Mouse (Mus musculus): Measurements from ENCODE around the gene Asgr1. TPM values are rescaled to one million over a fixed set of nuclear protein-coding genes. Genes with fewer than 3 reads are reported as not detected.

Asgr1 gene
- total RNA-seq, 2 experiments from 2014 or later: not detected

- no peak for ATAC-seq (replicated peaks; ENCODE audit: poor library complexity, severe bottlenecking)
Measured at GRCm38 (mm10) chr11:70023481-70024150, 30.3 kb upstream of the Asgr1 start.

- ATAC-seq (replicated peaks; ENCODE audit: poor library complexity, severe bottlenecking): no peak
Measured at GRCm38 (mm10) chr11:70024151-70024514, 29.8 kb upstream of the Asgr1 start.

GRCm38 (mm10) chr11:70026689-70027088 lies 27.2 kb upstream of the Asgr1 start:
- ATAC-seq (replicated peaks; ENCODE audit: poor library complexity, severe bottlenecking): no peak

- ATAC-seq (replicated peaks; ENCODE audit: poor library complexity, severe bottlenecking): no peak
Measured at GRCm38 (mm10) chr11:70027397-70027796, 26.5 kb upstream of the Asgr1 start.

GRCm38 (mm10) chr11:70028401-70029129 lies 25.3 kb upstream of the Asgr1 start:
- ATAC-seq (replicated peaks; ENCODE audit: poor library complexity, severe bottlenecking): no peak

GRCm38 (mm10) chr11:70029130-70029801 lies 24.6 kb upstream of the Asgr1 start:
- peak; percentile 69 for ATAC-seq (replicated peaks; ENCODE audit: poor library complexity, severe bottlenecking)

- ATAC-seq (replicated peaks; ENCODE audit: poor library complexity, severe bottlenecking): peak; percentile 25; the same call in 1 of the 2 replicates
Measured at GRCm38 (mm10) chr11:70029829-70030550, 23.9 kb upstream of the Asgr1 start.

- no peak for ATAC-seq (replicated peaks; ENCODE audit: poor library complexity, severe bottlenecking)
Measured at GRCm38 (mm10) chr11:70030651-70031320, 23.1 kb upstream of the Asgr1 start.

GRCm38 (mm10) chr11:70031321-70031670 lies 22.6 kb upstream of the Asgr1 start:
- no peak for ATAC-seq (replicated peaks; ENCODE audit: poor library complexity, severe bottlenecking)

GRCm38 (mm10) chr11:70038174-70038573 lies 15.7 kb upstream of the Asgr1 start:
- ATAC-seq (replicated peaks; ENCODE audit: poor library complexity, severe bottlenecking): peak; percentile 44; the same call in 1 of the 2 replicates

GRCm38 (mm10) chr11:70039631-70040030 lies 14.3 kb upstream of the Asgr1 start:
- no peak for ATAC-seq (replicated peaks; ENCODE audit: poor library complexity, severe bottlenecking)

GRCm38 (mm10) chr11:70040184-70040583 lies 13.7 kb upstream of the Asgr1 start:
- no peak for ATAC-seq (replicated peaks; ENCODE audit: poor library complexity, severe bottlenecking)

- ATAC-seq (replicated peaks; ENCODE audit: poor library complexity, severe bottlenecking): no peak
Measured at GRCm38 (mm10) chr11:70042309-70043085, 11.4 kb upstream of the Asgr1 start.

GRCm38 (mm10) chr11:70043665-70044064 lies 10.2 kb upstream of the Asgr1 start:
- ATAC-seq (replicated peaks; ENCODE audit: poor library complexity, severe bottlenecking): no peak

- no peak for ATAC-seq (replicated peaks; ENCODE audit: poor library complexity, severe bottlenecking)
Measured at GRCm38 (mm10) chr11:70045435-70045834, 8.4 kb upstream of the Asgr1 start.

- ATAC-seq (replicated peaks; ENCODE audit: poor library complexity, severe bottlenecking): no peak
Measured at GRCm38 (mm10) chr11:70049366-70049765, 4.5 kb upstream of the Asgr1 start.

GRCm38 (mm10) chr11:70049816-70050215 lies 4.1 kb upstream of the Asgr1 start:
- no peak for ATAC-seq (replicated peaks; ENCODE audit: poor library complexity, severe bottlenecking)

- ATAC-seq (replicated peaks; ENCODE audit: poor library complexity, severe bottlenecking): no peak
Measured at GRCm38 (mm10) chr11:70053156-70053555, 729 bp upstream of the Asgr1 start.

GRCm38 (mm10) chr11:70055618-70056214 lies 1.8 kb downstream of the Asgr1 start:
- ATAC-seq (replicated peaks; ENCODE audit: poor library complexity, severe bottlenecking): peak; percentile 87

All from granulocyte monocyte progenitor cell, adult 5-6 weeks (primary cell).